Mouse (Mus musculus) ovary, postnatal 10 days (tissue): Measurements from ENCODE around the gene Cd82.

Experiments used
- DNase-seq: peaks from one replicate; pipeline ENCODE4 v3.0.0; 2022; ENCODE audit warnings: low spot score

The Cd82 gene

GRCm38 (mm10) chr2:93414163-93414562 lies 48.8 kb downstream of the Cd82 start:
- no peak for DNase-seq

GRCm38 (mm10) chr2:93413367-93414014 lies 49.4 kb downstream of the Cd82 start:
- DNase-seq, result no peak

DNA sequence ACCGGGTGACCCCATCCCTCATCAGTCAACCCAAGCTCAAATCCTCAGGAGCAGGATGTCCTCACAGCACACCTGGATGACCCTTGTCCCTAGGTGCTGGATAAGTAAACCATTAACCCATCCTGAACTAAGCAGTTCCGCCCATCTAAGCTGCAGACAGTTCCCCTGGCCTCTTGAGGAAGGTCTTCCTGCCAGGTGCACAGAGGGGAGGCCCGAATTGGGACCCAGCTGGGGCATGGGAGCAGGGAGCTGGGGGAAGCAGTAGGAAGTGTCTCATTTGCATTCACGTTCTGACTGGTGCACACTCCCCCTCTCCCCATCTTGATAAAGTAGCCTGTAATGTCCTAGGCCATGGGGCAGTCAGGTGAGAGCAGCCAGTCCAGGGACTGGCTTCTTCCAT lies 50.8 kb downstream of the Cd82 start:
- no peak for DNase-seq

DNA sequence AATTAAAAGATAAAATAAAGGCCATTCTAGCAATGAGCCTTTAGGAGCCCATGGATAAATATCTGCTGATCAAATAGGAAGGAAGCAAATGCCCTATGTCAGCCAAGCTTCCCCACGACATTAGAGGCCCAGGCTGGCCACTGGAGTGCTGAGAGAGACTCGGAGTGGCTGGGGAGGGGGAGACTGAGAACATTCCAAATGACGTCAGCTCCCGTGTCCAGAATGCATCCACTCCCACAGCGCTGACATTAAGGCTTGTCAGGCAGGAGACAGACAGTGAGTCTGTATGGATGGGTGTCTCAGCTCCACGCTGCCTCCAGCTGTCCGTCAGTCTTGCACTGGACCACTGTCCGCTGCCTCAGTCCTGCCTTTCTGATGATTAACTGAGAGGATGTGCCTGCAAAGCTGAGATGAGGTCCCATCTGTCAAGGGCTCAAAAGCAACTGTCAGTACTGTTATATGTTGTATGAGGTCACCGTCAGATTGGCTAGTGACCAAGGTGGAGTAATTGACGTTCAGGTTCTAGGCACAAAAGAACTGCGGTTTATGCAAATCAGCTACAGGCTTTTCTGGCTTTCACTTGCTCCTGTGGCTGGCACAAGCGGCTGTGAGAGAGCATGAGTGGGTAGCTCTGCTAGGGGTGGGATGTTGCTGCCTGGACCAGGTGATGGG lies 51.9 kb downstream of the Cd82 start:
- no peak for DNase-seq

DNA sequence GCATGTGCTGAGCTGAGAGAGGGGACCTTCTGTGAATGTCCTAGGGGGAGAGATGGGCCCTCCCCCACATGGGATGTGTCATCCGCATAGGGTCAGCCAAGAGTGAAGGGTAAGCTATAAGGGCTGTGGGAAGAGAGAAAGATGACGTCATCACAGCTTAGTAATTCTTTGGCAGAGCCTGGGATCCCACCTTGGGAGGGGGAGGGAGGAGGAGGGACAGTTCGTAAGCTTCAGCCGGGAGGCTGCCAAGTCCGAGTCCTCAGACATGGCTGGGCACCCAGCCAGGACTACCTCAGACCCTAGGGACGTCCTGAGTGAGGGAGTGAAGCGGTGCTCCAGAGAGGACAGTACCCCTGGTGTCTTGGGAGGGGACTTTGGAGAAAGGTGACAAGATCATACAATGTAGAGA lies 57.9 kb downstream of the Cd82 start:
- DNase-seq, result no peak

- DNase-seq, result no peak
Observed at GRCm38 (mm10) chr2:93404169-93404568, 58.8 kb downstream of the Cd82 start.

- DNase-seq, result no peak
Observed at GRCm38 (mm10) chr2:93403267-93403666, 59.7 kb downstream of the Cd82 start.

DNA sequence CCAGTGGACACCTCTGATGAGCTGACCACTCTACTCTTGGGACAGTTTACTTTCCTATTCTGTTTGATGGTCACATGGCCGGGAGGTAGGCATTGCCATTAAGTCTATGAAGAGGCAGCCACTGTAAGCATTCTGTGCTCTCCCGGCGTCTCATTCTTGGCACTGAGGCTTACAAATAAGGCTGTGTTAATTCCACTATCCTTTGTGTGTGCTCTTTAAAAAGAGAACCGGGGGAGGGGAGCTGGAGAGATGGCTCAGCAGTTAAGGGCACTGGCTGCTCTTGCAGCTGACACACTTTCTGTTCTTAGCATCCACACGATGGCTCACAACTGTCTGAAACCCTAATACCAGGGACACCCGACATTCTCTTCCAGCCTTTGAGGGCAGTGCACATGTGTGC lies 71.7 kb downstream of the Cd82 start:
- no peak for DNase-seq

- DNase-seq, result no peak
Observed at GRCm38 (mm10) chr2:93390170-93390926, 72.6 kb downstream of the Cd82 start.

GRCm38 (mm10) chr2:93386958-93387357 lies 76.0 kb downstream of the Cd82 start:
- DNase-seq, result no peak

DNA sequence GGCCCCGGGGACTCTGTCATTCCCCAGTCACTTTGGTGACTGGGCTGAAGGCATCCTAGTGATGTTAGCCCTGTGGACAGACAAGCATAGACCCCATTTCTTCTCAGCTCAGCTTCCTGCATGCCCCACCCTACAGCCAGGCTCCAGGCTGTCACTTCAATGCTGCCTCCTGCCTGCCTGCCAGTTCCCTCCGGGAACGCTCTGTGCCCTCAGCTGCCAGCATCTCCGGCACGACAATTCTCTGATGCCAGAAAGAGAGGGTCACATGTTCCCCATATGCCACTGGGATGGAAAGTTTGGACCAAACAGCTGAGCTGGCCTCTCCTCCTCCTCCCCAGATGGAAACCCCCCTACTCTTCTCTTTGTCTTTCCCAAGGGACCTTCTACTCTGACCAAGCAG lies 79.1 kb downstream of the Cd82 start:
- no peak for DNase-seq

DNA sequence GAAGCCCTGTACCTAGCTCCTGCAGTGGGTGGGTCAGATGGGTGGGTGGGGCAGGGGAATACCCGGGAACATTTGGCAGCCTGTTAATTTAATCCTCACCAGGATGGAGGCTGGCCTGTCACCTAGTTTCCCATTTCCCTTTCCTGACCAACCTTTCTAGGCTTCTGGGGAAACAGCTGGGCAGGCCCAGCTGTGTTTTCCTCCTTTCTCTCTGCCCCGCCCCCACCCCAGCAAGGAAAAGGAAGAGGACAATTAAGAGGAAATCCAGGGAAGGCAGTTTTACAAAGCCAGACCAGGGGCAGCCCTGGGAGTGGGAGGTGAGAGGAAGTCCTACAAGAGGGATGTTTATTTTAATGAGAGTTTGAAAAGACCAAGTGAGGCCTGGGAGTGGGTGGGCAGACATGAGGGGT lies 82.3 kb downstream of the Cd82 start:
- DNase-seq, result no peak

- no peak for DNase-seq
Observed at GRCm38 (mm10) chr2:93377797-93378196, 85.1 kb downstream of the Cd82 start.

DNA sequence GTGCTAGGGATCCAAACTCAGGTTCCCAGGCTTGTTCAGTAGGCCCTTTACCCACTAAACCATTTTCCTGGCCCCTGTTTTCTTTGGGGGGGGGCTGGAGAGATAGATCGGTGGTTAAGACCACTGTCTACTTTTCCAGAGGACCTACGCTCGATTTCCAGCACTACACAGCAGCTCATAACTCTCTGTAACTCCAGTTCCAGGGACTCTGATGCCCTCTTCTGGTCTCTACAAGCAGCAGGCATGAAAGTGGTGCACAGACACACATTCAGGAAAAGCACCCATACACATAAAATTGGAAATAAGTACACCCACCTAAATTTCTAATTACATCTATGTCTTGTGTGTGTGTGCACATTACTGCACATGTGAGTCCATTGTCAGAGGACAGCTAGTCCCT lies 85.8 kb downstream of the Cd82 start:
- no peak for DNase-seq

DNA sequence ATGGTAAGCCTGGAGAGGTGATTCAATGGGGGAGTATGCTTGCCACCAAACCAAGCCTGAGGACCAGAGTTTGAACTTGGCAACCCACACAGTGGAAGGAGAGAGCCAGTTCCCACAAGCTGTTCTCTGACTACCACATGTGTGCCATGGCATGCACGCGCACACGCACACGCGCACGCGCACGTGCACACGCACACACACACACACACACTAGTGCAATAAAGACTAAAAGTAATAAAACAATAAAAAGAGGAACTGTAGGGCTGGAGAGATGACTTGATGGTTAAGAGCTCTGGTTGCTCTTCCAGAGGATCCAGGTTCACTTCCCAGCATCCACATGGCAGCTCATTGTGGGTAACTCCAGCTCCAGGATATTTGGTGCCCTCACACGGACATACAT lies 90.1 kb downstream of the Cd82 start:
- DNase-seq, result no peak

GRCm38 (mm10) chr2:93372097-93372571 lies 90.8 kb downstream of the Cd82 start:
- DNase-seq, result no peak
